Comparison of ENCODE assay signal across 8 mouse cellular contexts in genomic region chr10:7832171-7832676, GRCm38 (mm10). TPM values are rescaled to one million over a fixed set of nuclear protein-coding genes. Genes with fewer than 3 reads are reported as not detected.
DNase-seq lines count a peak whose midpoint lies in the region; ATAC-seq and TF ChIP-seq lines count a peak whose summit lies in the region.

Zc3h12d (plus strand) TSS chr10:7832470.

- H3K36me3 ChIP-seq in heart, embryonic 13.5 days, result 0 out of 2 replicates have a peak, but pooled peaks cover 3% of the 10 kb centered on the region
- no peaks in the 10 kb centered on the region for H3K36me3 ChIP-seq in kidney, embryonic 15.5 days

- peak within 1 kb of the TSS; percentile 57 for H3K4me3 ChIP-seq in bone marrow, adult 2 months (replicated peaks; ENCODE audit: control insufficient read depth, low read depth, low read length)
- H3K4me3 ChIP-seq in heart, embryonic 13.5 days, result peak within 1 kb of the TSS; percentile 44
- peak within 1 kb of the TSS; percentile 34 for H3K4me3 ChIP-seq in kidney, embryonic 15.5 days (replicated peaks)
- H3K4me3 ChIP-seq in cerebellum, adult 2 months (replicated peaks; ENCODE audit: insufficient read depth, low read depth, low read length), result no peak within 1 kb of the TSS

- H3K4me1 ChIP-seq in bone marrow, adult 2 months (ENCODE audit: control insufficient read depth, insufficient read depth, low read length), result peaks cover 5% of the 10 kb centered on the region; the same call in 1 of the 2 replicates
- peaks cover 12% of the 10 kb centered on the region for H3K4me1 ChIP-seq in heart, embryonic 13.5 days
- H3K4me1 ChIP-seq in kidney, embryonic 15.5 days, result peaks cover 11% of the 10 kb centered on the region
- H3K4me1 ChIP-seq in cerebellum, adult 2 months (ENCODE audit: control insufficient read depth, insufficient read depth, low read length), result no peaks in the 10 kb centered on the region

- H3K27me3 ChIP-seq in heart, embryonic 13.5 days (replicated peaks), result peaks cover 12% of the 10 kb centered on the region; the same call in 1 of the 2 replicates
- H3K27me3 ChIP-seq in kidney, embryonic 15.5 days, result peaks cover 6% of the 10 kb centered on the region; the same call in 1 of the 2 replicates
- H3K27me3 ChIP-seq in cerebellum, adult 2 months (ENCODE audit: control insufficient read depth, insufficient read depth, low read length), result no peaks in the 10 kb centered on the region

- H3K27ac ChIP-seq in bone marrow, adult 2 months (ENCODE audit: control insufficient read depth, insufficient read depth, low read depth, low read length, poor library complexity), result peak within 1 kb of the TSS; percentile 78
- H3K27ac ChIP-seq in heart, embryonic 13.5 days (replicated peaks), result peak within 1 kb of the TSS; percentile 20; the same call in 1 of the 2 replicates
- no peak within 1 kb of the TSS for H3K27ac ChIP-seq in kidney, embryonic 15.5 days
- no peak within 1 kb of the TSS for H3K27ac ChIP-seq in cerebellum, adult 2 months (ENCODE audit: insufficient read depth, low read length)

- 0 out of 2 replicates have a peak, but pooled peaks have one; percentile 32 for TF ChIP-seq POLR2A in bone marrow, adult 2 months (IDR thresholded peaks at IDR 0.05; ENCODE audit: borderline replicate concordance, control insufficient read depth, low read depth, low read length)
- TF ChIP-seq POLR2A in cerebellum, adult 2 months (IDR thresholded peaks at IDR 0.05; ENCODE audit: borderline replicate concordance, insufficient read depth, low read length), result no peak

- no peak; the same call in 1 of the 2 replicates for ATAC-seq in heart, embryonic 13.5 days (ENCODE audit: extremely low read depth, insufficient number of reproducible peaks, low FRiP score, low TSS enrichment)
- peak; percentile 90 for ATAC-seq in kidney, embryonic 15.5 days (replicated peaks; ENCODE audit: low FRiP score)

- H3K9ac ChIP-seq in heart, embryonic 13.5 days, result peak within 1 kb of the TSS; percentile 67
- peak within 1 kb of the TSS; percentile 21; the same call in 1 of the 2 replicates for H3K9ac ChIP-seq in kidney, embryonic 15.5 days

- 2% methylated on average over 15 of the region's 15 CpGs for WGBS in bone marrow, adult 2 months
- under 1% methylated on average over 15 of the region's 15 CpGs for WGBS in heart, embryonic 13.5 days
- 3% methylated on average over 15 of the region's 15 CpGs for WGBS in kidney, embryonic 15.5 days
- WGBS in cerebellum, adult 2 months, result 16% methylated on average over 15 of the region's 15 CpGs

- peak within 1 kb of the TSS; percentile 71 for H3K4me2 ChIP-seq in heart, embryonic 13.5 days
- peak within 1 kb of the TSS; percentile 64 for H3K4me2 ChIP-seq in kidney, embryonic 15.5 days

- 0 out of 2 replicates have a peak, but pooled peaks have one; percentile 3 for TF ChIP-seq CTCF in bone marrow, adult 2 months (IDR thresholded peaks at IDR 0.05; ENCODE audit: control insufficient read depth, insufficient read depth, low read length)
- TF ChIP-seq CTCF in cerebellum, adult 2 months (IDR thresholded peaks at IDR 0.05; ENCODE audit: borderline replicate concordance, insufficient read depth, low read depth, low read length), result no peak

- DNase-seq in CD4-positive, CD25-positive, alpha-beta regulatory T cell, adult 2 months (ENCODE audit: low read depth, low spot score), result peak; percentile 83
- DNase-seq in lung, postnatal 10 days, result peak; percentile 48
- peak; percentile 33 for DNase-seq in retina, postnatal 1 day
- no peak for DNase-seq in cerebellum, adult 2 months
- no peak for DNase-seq in gastrocnemius, postnatal 4 days (ENCODE audit: low spot score in 2 of 2)

- H3K9me3 ChIP-seq in heart, embryonic 13.5 days, result no peaks in the 10 kb centered on the region
- no peaks in the 10 kb centered on the region for H3K9me3 ChIP-seq in kidney, embryonic 15.5 days (replicated peaks)

RNA-seq across cellular contexts. Expression of gene Zc3h12d, which starts in this region (rescaled TPM):
- 1.1 and 4.9 TPM in 2 replicates for polyA plus RNA-seq in bone marrow, adult 2 months (2011; ENCODE audit: insufficient read depth, insufficient read length, low replicate concordance, missing spikeins)
- polyA plus RNA-seq in heart, embryonic 13.5 days (2015; fragmentation: Nextera tagmentation; extraction: Ambion mirVana), result 0.38 and 0.41 TPM in 2 replicates
- polyA plus RNA-seq in kidney, embryonic 15.5 days (2015; fragmentation: Nextera tagmentation; extraction: Ambion mirVana), result 0.14 TPM in 2 replicates
- 0.11 and 0.13 TPM in 2 replicates for polyA plus RNA-seq in cerebellum, adult 2 months (2012; rRNA removed)
- total RNA-seq in gastrocnemius, postnatal 4 days (2021), result under 1 TPM; 0.16 to 0.22 TPM

Comparison
In these comparisons a context has a peak if more than half of its experiments do, and no peak if none do; other contexts are left out.
1. Peak in ATAC-seq, H3K4me3 ChIP-seq, H3K9ac ChIP-seq and H3K4me2 ChIP-seq in kidney, embryonic 15.5 days; RNA of the gene not detected or under 1 TPM.
2. DNase-seq: peak in CD4-positive, CD25-positive, alpha-beta regulatory T cell, adult 2 months (single experiment), lung, postnatal 10 days (single experiment) and retina, postnatal 1 day (single experiment); none in cerebellum, adult 2 months (0 of 2) and gastrocnemius, postnatal 4 days (0 of 2).
3. H3K27ac ChIP-seq: peak in bone marrow, adult 2 months (single experiment) and heart, embryonic 13.5 days (single experiment); none in kidney, embryonic 15.5 days (single experiment) and cerebellum, adult 2 months (single experiment).